Mouse (Mus musculus): ENCODE measurements at regions not wholly inside any gene's neighbourhood (a gene's known extent, or its start where the extent isn't known, plus 50 kb on each side); places are given as distances from the start of the nearest gene placed in this dataset.

GRCm38 (mm10) chr4:71932818-71933217 lies 175.1 kb upstream of the Gm11232 start:
- H3K36me3 ChIP-seq, result no peaks in the 10 kb centered on the region
- H3K9me3 ChIP-seq, result no peaks in the 10 kb centered on the region
- H3K4me3 ChIP-seq, result no peak overlapping the region
- H3K27me3 ChIP-seq, result no peaks in the 10 kb centered on the region
- H3K9ac ChIP-seq (replicated peaks), result no peak overlapping the region
- ATAC-seq (replicated peaks), result peak; percentile 46; the same call in 1 of the 2 replicates
- no peak overlapping the region for H3K27ac ChIP-seq (replicated peaks)
- no peak overlapping the region for H3K4me2 ChIP-seq (replicated peaks)
- 10% methylated on average over 1 of the region's 1 CpGs for WGBS
- peaks cover 11% of the 10 kb centered on the region for H3K4me1 ChIP-seq

DNA sequence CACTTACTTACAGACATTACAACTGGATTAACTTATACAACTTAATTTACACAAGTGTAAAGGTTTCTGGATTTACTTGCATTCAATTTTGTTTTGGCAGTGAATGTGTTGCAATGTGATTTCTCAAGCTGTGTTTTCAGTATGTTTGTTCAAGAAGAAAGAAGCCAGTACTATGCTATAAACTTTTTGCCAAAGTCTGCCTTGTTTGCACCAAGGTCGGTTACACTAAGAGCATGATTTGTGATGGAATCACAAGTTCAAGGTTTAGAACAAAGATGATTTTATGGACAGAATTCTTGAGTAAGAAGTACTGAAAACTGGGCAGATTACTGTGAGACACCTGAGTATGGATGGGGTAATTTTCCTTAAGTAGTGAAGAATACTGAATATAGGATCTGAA lies 153.8 kb upstream of the Gm11232 start:
- Histone ChIP-seq H3K4me1 (no peaks in the 10 kb centered on the region), H3K4me2 (replicated peaks) (no peak overlapping the region), H3K27me3 (no peaks in the 10 kb centered on the region), H3K4me3 (no peak overlapping the region), H3K9me3 (no peaks in the 10 kb centered on the region), H3K9ac (replicated peaks) (no peak overlapping the region), H3K27ac (replicated peaks) (no peak overlapping the region), H3K36me3 (no peaks in the 10 kb centered on the region)
- 79% methylated on average over 1 of the region's 1 CpGs for WGBS
- ATAC-seq (replicated peaks), result no peak

DNA sequence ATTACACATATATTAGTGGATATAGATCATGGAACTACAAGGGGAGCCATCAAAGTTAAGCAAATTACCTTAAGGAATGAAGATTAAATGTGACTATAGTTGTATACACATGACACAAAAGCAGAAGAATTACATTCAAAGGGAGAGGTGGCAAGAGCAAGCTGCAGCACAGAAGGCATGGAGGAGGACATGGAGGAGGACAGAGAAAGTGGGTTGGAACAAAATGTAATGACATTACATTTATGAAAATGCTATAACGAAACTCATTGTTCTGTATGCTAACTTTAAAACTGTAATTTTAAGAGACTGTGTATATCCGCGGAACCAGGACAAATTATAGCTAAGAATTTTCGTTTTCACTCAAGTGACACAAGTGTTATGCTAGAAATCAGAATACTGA lies 117.9 kb upstream of the Gm11232 start:
- Histone ChIP-seq H3K27ac (replicated peaks) (no peak overlapping the region), H3K4me3 (no peak overlapping the region), H3K4me1 (no peaks in the 10 kb centered on the region), H3K9ac (replicated peaks) (no peak overlapping the region), H3K27me3 (no peaks in the 10 kb centered on the region), H3K36me3 (no peaks in the 10 kb centered on the region), H3K9me3 (no peaks in the 10 kb centered on the region), H3K4me2 (replicated peaks) (no peak overlapping the region)
- WGBS, result 90% methylated on average over 4 of the region's 4 CpGs
- ATAC-seq (replicated peaks), result no peak

- no peak for ATAC-seq (replicated peaks)
- 68% methylated on average over 1 of the region's 1 CpGs for WGBS
- Histone ChIP-seq H3K9me3 (no peaks in the 10 kb centered on the region), H3K27me3 (no peaks in the 10 kb centered on the region), H3K4me3 (no peak overlapping the region), H3K27ac (replicated peaks) (no peak overlapping the region), H3K4me1 (no peaks in the 10 kb centered on the region), H3K4me2 (replicated peaks) (no peak overlapping the region), H3K36me3 (no peaks in the 10 kb centered on the region), H3K9ac (replicated peaks) (no peak overlapping the region)
Measured at GRCm38 (mm10) chr4:71866948-71867347, 109.2 kb upstream of the Gm11232 start.

DNA sequence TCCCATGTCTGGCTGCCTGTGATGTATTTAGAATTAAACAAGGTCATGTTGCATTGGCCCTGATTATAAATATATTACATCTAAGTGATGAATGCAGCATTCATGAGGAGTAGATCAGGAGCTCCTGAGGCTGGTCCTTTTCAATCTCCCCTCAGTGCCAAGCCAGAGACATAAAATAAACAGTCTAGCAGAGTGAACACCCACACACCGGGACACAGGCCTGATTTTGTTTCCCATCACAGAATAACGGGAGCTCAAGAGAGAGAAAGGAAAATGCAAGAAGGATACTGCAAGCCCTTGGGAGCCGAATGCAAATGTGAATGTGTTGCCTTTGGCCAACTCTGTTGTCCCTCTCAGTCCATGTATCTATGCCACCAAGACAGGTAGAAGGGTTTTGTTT lies 84.1 kb upstream of the Gm11232 start:
- no peak overlapping the region for H3K4me2 ChIP-seq (replicated peaks)
- H3K9ac ChIP-seq (replicated peaks), result no peak overlapping the region
- H3K9me3 ChIP-seq, result no peaks in the 10 kb centered on the region
- H3K4me1 ChIP-seq, result peaks cover 25% of the 10 kb centered on the region
- H3K36me3 ChIP-seq, result no peaks in the 10 kb centered on the region
- no peak overlapping the region for H3K4me3 ChIP-seq
- 79% methylated on average over 3 of the region's 3 CpGs for WGBS
- ATAC-seq (replicated peaks), result no peak
- H3K27me3 ChIP-seq, result no peaks in the 10 kb centered on the region
- H3K27ac ChIP-seq (replicated peaks), result no peak overlapping the region

- Histone ChIP-seq H3K4me1 (peaks cover 25% of the 10 kb centered on the region), H3K9ac (replicated peaks) (no peak overlapping the region), H3K27ac (replicated peaks) (no peak overlapping the region; the same call in 1 of the 2 replicates), H3K4me2 (replicated peaks) (no peak overlapping the region), H3K36me3 (no peaks in the 10 kb centered on the region), H3K9me3 (no peaks in the 10 kb centered on the region), H3K27me3 (no peaks in the 10 kb centered on the region), H3K4me3 (no peak overlapping the region)
- 80% methylated on average over 1 of the region's 1 CpGs for WGBS
- 0 out of 2 replicates have a peak, but pooled peaks have one; percentile 23 for ATAC-seq (replicated peaks)
Measured at GRCm38 (mm10) chr4:71840774-71841146, 83.0 kb upstream of the Gm11232 start.

- Histone ChIP-seq H3K36me3 (no peaks in the 10 kb centered on the region), H3K27me3 (no peaks in the 10 kb centered on the region), H3K4me1 (peaks cover 25% of the 10 kb centered on the region), H3K9me3 (no peaks in the 10 kb centered on the region), H3K9ac (replicated peaks) (no peak overlapping the region), H3K27ac (replicated peaks) (peak overlapping the region; percentile 21; the same call in 1 of the 2 replicates), H3K4me3 (no peak overlapping the region), H3K4me2 (replicated peaks) (no peak overlapping the region)
- peak; percentile 90 for ATAC-seq (replicated peaks)
- WGBS, result 26% methylated on average over 5 of the region's 5 CpGs
Measured at GRCm38 (mm10) chr4:71839803-71840773, 82.3 kb upstream of the Gm11232 start.

DNA sequence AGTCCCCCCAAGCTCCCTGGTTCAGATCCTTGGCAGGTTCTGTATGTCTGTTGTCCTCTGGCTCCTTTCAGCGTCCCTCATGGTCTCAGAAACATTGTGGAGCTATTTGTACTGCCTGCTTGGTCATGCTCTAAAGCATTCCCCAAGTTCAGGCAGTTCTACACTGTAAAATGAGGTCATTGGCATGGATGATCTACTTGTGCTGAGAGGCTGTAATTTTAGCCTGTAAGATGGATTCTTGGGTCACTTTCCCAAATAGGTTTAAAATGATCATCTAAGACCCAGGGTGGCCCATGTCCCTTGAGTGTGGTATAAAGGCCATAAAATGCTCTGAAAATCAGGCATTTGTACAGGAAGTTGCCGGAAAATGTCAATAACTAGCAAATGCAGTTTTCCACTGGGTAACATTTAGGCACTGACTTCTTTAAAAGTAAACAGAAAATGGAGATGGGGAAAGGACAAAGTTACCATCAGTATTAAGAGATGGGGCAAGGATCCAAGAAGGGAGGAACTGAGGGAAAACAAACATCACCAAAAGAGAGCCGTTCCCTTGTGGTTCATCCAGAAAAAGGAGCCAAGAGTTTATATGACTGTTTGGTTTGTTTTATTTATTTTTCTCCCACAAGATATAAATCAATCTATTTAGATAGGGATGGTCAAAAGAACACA lies 81.5 kb upstream of the Gm11232 start:
- Histone ChIP-seq H3K9ac (replicated peaks) (no peak overlapping the region), H3K9me3 (no peaks in the 10 kb centered on the region), H3K27ac (replicated peaks) (no peak overlapping the region), H3K4me3 (no peak overlapping the region), H3K4me2 (replicated peaks) (no peak overlapping the region), H3K27me3 (no peaks in the 10 kb centered on the region), H3K36me3 (no peaks in the 10 kb centered on the region), H3K4me1 (peaks cover 25% of the 10 kb centered on the region)
- 52% methylated on average over 3 of the region's 3 CpGs for WGBS
- no peak for ATAC-seq (replicated peaks)

DNA sequence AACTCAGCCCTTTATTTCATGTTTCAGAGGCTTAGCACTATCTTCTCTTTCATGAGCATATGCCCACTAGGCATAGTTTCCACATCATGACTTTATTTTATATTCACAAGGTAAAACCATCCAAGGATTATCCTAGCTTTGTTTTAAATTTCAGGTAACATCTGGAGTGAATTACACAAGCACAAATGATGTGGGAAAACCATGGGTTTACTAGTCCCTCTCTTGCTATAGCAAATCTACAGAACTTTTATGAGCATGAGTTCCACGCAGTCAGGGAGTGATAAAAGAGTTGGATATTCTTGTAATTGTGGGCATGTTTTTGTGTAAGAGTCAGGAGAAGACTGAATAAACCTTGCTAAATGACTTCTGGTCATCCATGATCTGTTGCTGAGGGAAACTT lies 78.0 kb upstream of the Gm11232 start:
- WGBS, result 91% methylated on average over 1 of the region's 1 CpGs
- ATAC-seq (replicated peaks), result no peak
- Histone ChIP-seq H3K27me3 (no peaks in the 10 kb centered on the region), H3K4me3 (no peak overlapping the region), H3K27ac (replicated peaks) (no peak overlapping the region), H3K4me1 (peaks cover 17% of the 10 kb centered on the region), H3K9me3 (no peaks in the 10 kb centered on the region), H3K4me2 (replicated peaks) (no peak overlapping the region), H3K9ac (replicated peaks) (no peak overlapping the region), H3K36me3 (no peaks in the 10 kb centered on the region)

DNA sequence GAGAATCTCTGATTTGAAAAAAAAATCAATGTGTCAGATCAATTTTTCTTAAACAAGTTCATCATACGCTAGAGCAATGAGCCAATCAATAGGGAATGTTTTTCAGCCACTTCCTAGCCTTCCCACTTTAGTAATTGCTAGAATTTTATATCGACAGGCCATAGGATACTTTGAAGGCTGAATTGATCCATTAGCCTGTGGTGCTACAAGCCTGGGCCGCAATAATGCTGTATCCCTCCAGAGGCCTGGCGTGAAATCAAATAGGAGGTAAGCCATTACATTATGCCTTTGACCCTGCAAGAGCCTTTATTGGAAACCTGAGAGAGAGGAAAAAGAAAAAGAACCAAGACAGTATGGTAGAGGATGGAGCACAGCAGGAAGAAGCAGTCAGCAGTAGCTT lies 53.7 kb upstream of the Gm11232 start:
- H3K4me2 ChIP-seq (replicated peaks), result no peak overlapping the region
- no peaks in the 10 kb centered on the region for H3K9me3 ChIP-seq
- ATAC-seq (replicated peaks), result no peak
- no peaks in the 10 kb centered on the region for H3K27me3 ChIP-seq
- no peaks in the 10 kb centered on the region for H3K36me3 ChIP-seq
- no peak overlapping the region for H3K4me3 ChIP-seq
- H3K27ac ChIP-seq (replicated peaks), result no peak overlapping the region
- H3K9ac ChIP-seq (replicated peaks), result no peak overlapping the region
- 79% methylated on average over 4 of the region's 4 CpGs for WGBS
- peaks cover 12% of the 10 kb centered on the region for H3K4me1 ChIP-seq

- Histone ChIP-seq H3K27me3 (no peaks in the 10 kb centered on the region), H3K4me3 (no peak overlapping the region), H3K4me1 (peaks cover 12% of the 10 kb centered on the region), H3K27ac (replicated peaks) (no peak overlapping the region), H3K36me3 (no peaks in the 10 kb centered on the region), H3K4me2 (replicated peaks) (no peak overlapping the region), H3K9ac (replicated peaks) (no peak overlapping the region), H3K9me3 (no peaks in the 10 kb centered on the region)
- ATAC-seq (replicated peaks), result peak; percentile 48
- WGBS, result 14% methylated on average over 2 of the region's 2 CpGs
Measured at GRCm38 (mm10) chr4:71808271-71808670, 50.5 kb upstream of the Gm11232 start.

Data from forebrain, embryonic 15.5 days (tissue).